Mouse (Mus musculus) kidney, postnatal 4 days (tissue): ENCODE results near the gene Pef1.

Experiments used
- DNase-seq, 2 experiments: peaks; one replicate each; pipeline ENCODE4 v3.0.0; 2021; ENCODE audit warnings: mixed read lengths in 2 of 2

Pef1 gene

GRCm38 (mm10) chr4:130176156-130176720 is 73.9 kb downstream of the Pef1 start:
- DNase-seq, result no peak

GRCm38 (mm10) chr4:130177087-130177486 is 74.7 kb downstream of the Pef1 start:
- peak; percentile 48 to 68 for DNase-seq

GRCm38 (mm10) chr4:130177536-130177935 is 75.2 kb downstream of the Pef1 start:
- DNase-seq, result peak in 1 of 2 experiments; percentile 54
